Mouse (Mus musculus) heart, embryonic 12.5 days (tissue): ENCODE measurements around the gene Gtf2f1. TPM values are rescaled to one million over a fixed set of nuclear protein-coding genes. Genes with fewer than 3 reads are reported as not detected.

Experiments
- ATAC-seq: fragments of 200-750 bp; cut with Nextera tagmentation; 2 replicates; pipeline ENCODE4 v1.8.0; 2017; ENCODE audit warnings: moderate TSS enrichment, moderate library complexity; ENCODE audit not compliant: insufficient number of reproducible peaks, low FRiP score
- H3K27ac ChIP-seq: fragments of 300-500 bp; sonication (generic); 2 replicates; pipeline ENCODE4 v1.5.1; 2016; ENCODE audit warnings: mild to moderate bottlenecking, moderate library complexity; ENCODE audit not compliant: poor library complexity, severe bottlenecking
- H3K27me3 ChIP-seq: fragments of 300-500 bp; sonication (generic); replicated peaks from 2 replicates; pipeline ENCODE4 v1.6.1; 2016; ENCODE audit warnings: mild to moderate bottlenecking, moderate library complexity
- H3K36me3 ChIP-seq: fragments of 300-500 bp; sonication (generic); 2 replicates; pipeline ENCODE4 v1.6.1; 2016; ENCODE audit warnings: mild to moderate bottlenecking, moderate library complexity
- H3K4me1 ChIP-seq: fragments of 300-500 bp; sonication (generic); replicated peaks from 2 replicates; pipeline ENCODE4 v1.6.1; 2016; ENCODE audit warnings: mild to moderate bottlenecking
- H3K4me2 ChIP-seq: fragments of 300-500 bp; sonication (generic); 2 replicates; pipeline ENCODE4 v1.6.1; 2016; ENCODE audit warnings: mild to moderate bottlenecking, moderate library complexity
- H3K4me3 ChIP-seq: fragments of 300-500 bp; sonication (generic); 2 replicates; pipeline ENCODE4 v1.5.1; 2016; ENCODE audit warnings: mild to moderate bottlenecking
- H3K9ac ChIP-seq: fragments of 300-500 bp; sonication (generic); 2 replicates; pipeline ENCODE4 v1.6.1; 2016; ENCODE audit warnings: mild to moderate bottlenecking, moderate library complexity
- H3K9me3 ChIP-seq: fragments of 300-500 bp; sonication (generic); replicated peaks from 2 replicates; pipeline ENCODE4 v1.6.1; 2016; ENCODE audit warnings: mild to moderate bottlenecking, moderate library complexity
- WGBS: fragments of 180-500 bp; shearing (Covaris S2); methylation state at CpG from one replicate; pipeline ENCODE4 v1.1.7; 2016; 5-methylcytosine and 5-hydroxymethylcytosine counted together
- polyA plus RNA-seq: library from polyadenylated mRNA; unstranded; fragments of >200 nt; fragmentation: Nextera tagmentation; extraction: Ambion mirVana; gene quantifications from 2 replicates; pipeline ENCODE4 v1.2.1, GENCODE M21; 2016

Gene Gtf2f1
- polyA plus RNA-seq, 1 experiment from 2014 or later: 34.3 TPM

- WGBS: 63% methylated on average over 14 of the region's 14 CpGs
- no peaks in the 10 kb centered on the region for H3K4me1 ChIP-seq
- H3K36me3 ChIP-seq: no peaks in the 10 kb centered on the region
- H3K9me3 ChIP-seq: no peaks in the 10 kb centered on the region
- ATAC-seq: no peak
- H3K9ac ChIP-seq: no peak overlapping the region
- H3K27ac ChIP-seq: no peak overlapping the region
- peaks cover 7% of the 10 kb centered on the region; the same call in 1 of the 2 replicates for H3K27me3 ChIP-seq
- no peak overlapping the region for H3K4me2 ChIP-seq
- H3K4me3 ChIP-seq: no peak overlapping the region
These were observed 37.0 kb downstream of the Gtf2f1 start for GRCm38 (mm10) chr17:56973956-56974707.

- Histone ChIP-seq H3K4me2 (no peak overlapping the region), H3K4me3 (no peak overlapping the region), H3K9me3 (no peaks in the 10 kb centered on the region), H3K9ac (no peak overlapping the region), H3K27ac (no peak overlapping the region), H3K36me3 (no peaks in the 10 kb centered on the region), H3K27me3 (peaks cover 7% of the 10 kb centered on the region; the same call in 1 of the 2 replicates), H3K4me1 (no peaks in the 10 kb centered on the region)
- no peak for ATAC-seq
- WGBS: 52% methylated on average over 5 of the region's 5 CpGs
These were observed 41.0 kb downstream of the Gtf2f1 start for GRCm38 (mm10) chr17:56970081-56970480.

GRCm38 (mm10) chr17:56969321-56969720, 41.8 kb downstream of the Gtf2f1 start:
- no peak overlapping the region for H3K4me3 ChIP-seq
- no peak overlapping the region for H3K4me2 ChIP-seq
- 60% methylated on average over 3 of the region's 3 CpGs for WGBS
- no peaks in the 10 kb centered on the region for H3K36me3 ChIP-seq
- H3K27me3 ChIP-seq: peaks cover 8% of the 10 kb centered on the region; the same call in 1 of the 2 replicates
- H3K9ac ChIP-seq: no peak overlapping the region
- no peaks in the 10 kb centered on the region for H3K9me3 ChIP-seq
- no peak overlapping the region for H3K27ac ChIP-seq
- no peak for ATAC-seq
- H3K4me1 ChIP-seq: no peaks in the 10 kb centered on the region

- Histone ChIP-seq H3K36me3 (no peaks in the 10 kb centered on the region), H3K27me3 (peaks cover 4% of the 10 kb centered on the region; the same call in 1 of the 2 replicates), H3K27ac (no peak overlapping the region), H3K4me1 (no peaks in the 10 kb centered on the region), H3K4me2 (no peak overlapping the region), H3K9me3 (0 out of 2 replicates have a peak, but pooled peaks cover 3% of the 10 kb centered on the region), H3K9ac (no peak overlapping the region), H3K4me3 (no peak overlapping the region)
- 74% methylated on average over 6 of the region's 6 CpGs for WGBS
- ATAC-seq: no peak
These were observed 47.4 kb downstream of the Gtf2f1 start for GRCm38 (mm10) chr17:56963646-56964045.

- 61% methylated on average over 5 of the region's 5 CpGs for WGBS
- Histone ChIP-seq H3K4me1 (no peaks in the 10 kb centered on the region), H3K4me2 (no peak overlapping the region), H3K4me3 (no peak overlapping the region), H3K9me3 (0 out of 2 replicates have a peak, but pooled peaks cover 3% of the 10 kb centered on the region), H3K27ac (no peak overlapping the region), H3K36me3 (no peaks in the 10 kb centered on the region), H3K27me3 (peaks cover 4% of the 10 kb centered on the region; the same call in 1 of the 2 replicates), H3K9ac (no peak overlapping the region)
- no peak for ATAC-seq
These were observed 48.3 kb downstream of the Gtf2f1 start for GRCm38 (mm10) chr17:56962642-56963405.

GRCm38 (mm10) chr17:56961880-56962279, 49.2 kb downstream of the Gtf2f1 start:
- Histone ChIP-seq H3K4me1 (no peaks in the 10 kb centered on the region), H3K9me3 (0 out of 2 replicates have a peak, but pooled peaks cover 3% of the 10 kb centered on the region), H3K4me3 (no peak overlapping the region), H3K36me3 (no peaks in the 10 kb centered on the region), H3K4me2 (no peak overlapping the region), H3K27me3 (peaks cover 4% of the 10 kb centered on the region; the same call in 1 of the 2 replicates), H3K27ac (no peak overlapping the region), H3K9ac (no peak overlapping the region)
- 85% methylated on average over 4 of the region's 4 CpGs for WGBS
- ATAC-seq: no peak

- Histone ChIP-seq H3K36me3 (no peaks in the 10 kb centered on the region), H3K4me2 (no peak overlapping the region), H3K4me1 (no peaks in the 10 kb centered on the region), H3K9me3 (0 out of 2 replicates have a peak, but pooled peaks cover 3% of the 10 kb centered on the region), H3K27me3 (0 out of 2 replicates have a peak, but pooled peaks cover 7% of the 10 kb centered on the region), H3K4me3 (no peak overlapping the region), H3K27ac (no peak overlapping the region), H3K9ac (no peak overlapping the region)
- WGBS: 55% methylated on average over 4 of the region's 4 CpGs
- no peak for ATAC-seq
These were observed 52.4 kb downstream of the Gtf2f1 start for GRCm38 (mm10) chr17:56958667-56959066.

GRCm38 (mm10) chr17:56957763-56958429, 53.2 kb downstream of the Gtf2f1 start:
- Histone ChIP-seq H3K4me2 (no peak overlapping the region), H3K36me3 (no peaks in the 10 kb centered on the region), H3K4me1 (no peaks in the 10 kb centered on the region), H3K27ac (no peak overlapping the region), H3K27me3 (0 out of 2 replicates have a peak, but pooled peaks cover 14% of the 10 kb centered on the region), H3K9ac (no peak overlapping the region), H3K9me3 (0 out of 2 replicates have a peak, but pooled peaks cover 3% of the 10 kb centered on the region), H3K4me3 (no peak overlapping the region)
- peak; percentile 85 for ATAC-seq
- WGBS: 22% methylated on average over 11 of the region's 11 CpGs

- Histone ChIP-seq H3K36me3 (no peaks in the 10 kb centered on the region), H3K27me3 (peaks cover 17% of the 10 kb centered on the region; the same call in 1 of the 2 replicates), H3K4me1 (no peaks in the 10 kb centered on the region), H3K4me3 (no peak overlapping the region), H3K9me3 (no peaks in the 10 kb centered on the region), H3K4me2 (no peak overlapping the region), H3K9ac (no peak overlapping the region), H3K27ac (no peak overlapping the region)
- ATAC-seq: no peak
- 69% methylated on average over 7 of the region's 7 CpGs for WGBS
These were observed 56.2 kb downstream of the Gtf2f1 start for GRCm38 (mm10) chr17:56954871-56955270.
